Mouse (Mus musculus) liver, adult 2 months (tissue): ENCODE measurements at regions not wholly inside any gene's neighbourhood (a gene's known extent, or its start where the extent isn't known, plus 50 kb on each side); places are given as distances from the start of the nearest gene placed in this dataset.

ENCODE experiments used
- DNase-seq: peaks from one replicate; pipeline ENCODE4 v3.0.0-alpha.2; 2011; ENCODE audit warnings: low read depth, low spot score; ENCODE audit errors: extremely low read depth
- H3K27ac ChIP-seq: fragments of 200-500 bp; replicated peaks from 2 replicates; pipeline ENCODE4 v1.5.1; 2012; ENCODE audit warnings: low read depth, mild to moderate bottlenecking, control low read depth, inconsistent platforms, low read length; ENCODE audit not compliant: insufficient read depth
- H3K27me3 ChIP-seq: fragments of 200-500 bp; 2 replicates; pipeline ENCODE4 v1.6.1; 2012; ENCODE audit warnings: mild to moderate bottlenecking, moderate library complexity, low read length, inconsistent platforms; ENCODE audit not compliant: control insufficient read depth, insufficient read depth
- H3K36me3 ChIP-seq: fragments of 200-500 bp; 2 replicates; pipeline ENCODE4 v1.6.1; 2012; ENCODE audit warnings: low read length, inconsistent platforms; ENCODE audit not compliant: control insufficient read depth, insufficient read depth
- H3K4me1 ChIP-seq: fragments of 200-500 bp; 2 replicates; pipeline ENCODE4 v1.6.1; 2011; ENCODE audit warnings: low read length; ENCODE audit not compliant: control insufficient read depth, insufficient read depth
- H3K4me3 ChIP-seq: fragments of 200-500 bp; 2 replicates; pipeline ENCODE4 v1.5.1; 2011; ENCODE audit warnings: low read depth, mild to moderate bottlenecking, control low read depth, low read length, moderate library complexity; ENCODE audit not compliant: insufficient read depth
- H3K79me2 ChIP-seq: fragments of 200-500 bp; 2 replicates; pipeline ENCODE4 v1.6.1; 2012; ENCODE audit warnings: inconsistent platforms, mild to moderate bottlenecking, low read length, moderate library complexity; ENCODE audit not compliant: control insufficient read depth, insufficient read depth
- H3K9ac ChIP-seq: fragments of 200-500 bp; 2 replicates; pipeline ENCODE4 v1.6.1; 2012; ENCODE audit warnings: low read depth, mild to moderate bottlenecking, control low read depth, inconsistent platforms, low read length
- CTCF ChIP-seq: fragments of 200-500 bp; IDR thresholded peaks from 2 replicates; pipeline ENCODE4 v1.5.1; 2011; ENCODE audit warnings: low read depth, low read length, control low read depth
- POLR2A ChIP-seq: fragments of 200-500 bp; IDR thresholded peaks from 2 replicates; pipeline ENCODE4 v1.6.1; 2011; ENCODE audit warnings: low read length, control low read depth; ENCODE audit not compliant: insufficient read depth; ENCODE audit errors: extremely low read depth
- WGBS: fragments of 180-500 bp; shearing (Covaris S2); methylation state at CpG from one replicate; pipeline ENCODE4 v1.1.7; 2018; 5-methylcytosine and 5-hydroxymethylcytosine counted together

DNA sequence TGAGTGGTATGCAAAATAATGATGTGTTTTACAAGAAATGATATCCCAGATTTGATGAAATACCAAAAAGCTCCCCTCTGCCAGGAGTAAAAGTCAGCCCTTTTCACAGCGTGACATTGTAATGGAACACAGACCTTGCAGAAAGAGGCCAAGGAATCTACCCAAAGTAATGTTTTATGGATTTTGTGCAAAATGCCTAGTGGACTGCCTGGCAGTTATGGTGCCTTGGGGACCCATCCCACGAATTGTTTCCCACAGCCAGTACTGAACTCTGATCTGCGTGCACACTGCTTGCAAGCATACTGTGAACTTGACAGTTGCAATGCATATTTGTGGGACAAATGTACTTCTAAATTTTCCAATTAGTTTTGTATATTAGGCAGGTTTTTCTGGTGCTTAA, 251.3 kb upstream of the Marcks start:
- WGBS: 94% methylated on average over 3 of the region's 3 CpGs
- H3K36me3 ChIP-seq: no peaks in the 10 kb centered on the region
- no peaks in the 10 kb centered on the region for H3K27me3 ChIP-seq
- no peaks in the 10 kb centered on the region for H3K4me1 ChIP-seq
- no peak for TF ChIP-seq CTCF
- H3K79me2 ChIP-seq: no peaks in the 10 kb centered on the region
- no peak overlapping the region for H3K9ac ChIP-seq
- H3K27ac ChIP-seq: no peak overlapping the region
- no peak overlapping the region for H3K4me3 ChIP-seq
- no peak for DNase-seq

DNA sequence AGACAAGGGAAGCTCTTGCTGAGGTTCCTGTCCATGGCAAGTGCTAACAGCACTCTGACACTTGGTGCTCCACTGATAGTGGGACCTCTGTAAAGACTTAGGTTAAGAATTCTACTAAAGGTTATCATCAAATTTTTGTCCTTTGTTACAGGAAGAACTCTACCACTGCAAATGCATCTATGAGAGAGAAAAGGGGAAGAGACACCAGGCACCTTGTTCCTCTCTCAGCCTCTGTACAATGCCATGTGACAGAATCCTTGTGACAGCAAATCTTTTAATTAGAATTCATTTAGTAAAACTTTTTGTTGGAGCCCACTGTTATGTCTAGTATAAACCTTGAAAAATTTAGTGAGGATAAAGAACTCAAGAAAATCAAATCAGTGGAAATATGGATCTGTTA, 247.5 kb upstream of the Marcks start:
- H3K36me3 ChIP-seq: no peaks in the 10 kb centered on the region
- no peak overlapping the region for H3K9ac ChIP-seq
- no peaks in the 10 kb centered on the region for H3K79me2 ChIP-seq
- H3K4me1 ChIP-seq: no peaks in the 10 kb centered on the region
- no peak overlapping the region for H3K4me3 ChIP-seq
- peak; percentile 4 for DNase-seq
- no peak overlapping the region for H3K27ac ChIP-seq
- TF ChIP-seq POLR2A (no peak), CTCF (no peak)
- no peaks in the 10 kb centered on the region for H3K27me3 ChIP-seq

DNA sequence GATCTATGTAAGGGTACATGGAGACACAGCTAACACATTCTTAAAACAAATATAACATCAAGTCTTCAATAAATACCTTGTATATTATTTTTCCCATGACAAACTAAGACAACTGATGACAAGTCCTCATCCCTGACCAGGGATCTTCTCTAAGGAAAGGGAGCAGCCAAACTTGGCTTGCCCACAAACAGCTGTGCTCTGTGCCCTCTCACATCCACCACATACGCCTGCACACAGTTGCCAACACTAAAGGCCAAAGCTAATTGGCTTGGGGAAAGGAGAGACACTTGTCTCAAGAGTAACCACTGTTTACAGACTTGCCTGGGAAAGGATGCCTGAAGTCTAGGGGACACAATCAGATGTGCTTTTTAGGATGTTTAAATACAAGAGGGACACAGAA, 241.3 kb upstream of the Marcks start:
- H3K36me3 ChIP-seq: no peaks in the 10 kb centered on the region
- H3K79me2 ChIP-seq: no peaks in the 10 kb centered on the region
- DNase-seq: no peak
- no peak overlapping the region for H3K9ac ChIP-seq
- no peak overlapping the region for H3K4me3 ChIP-seq
- no peaks in the 10 kb centered on the region for H3K4me1 ChIP-seq
- WGBS: 88% methylated on average over 1 of the region's 1 CpGs
- H3K27ac ChIP-seq: no peak overlapping the region
- TF ChIP-seq POLR2A: no peak
- TF ChIP-seq CTCF: no peak
- H3K27me3 ChIP-seq: no peaks in the 10 kb centered on the region

DNA sequence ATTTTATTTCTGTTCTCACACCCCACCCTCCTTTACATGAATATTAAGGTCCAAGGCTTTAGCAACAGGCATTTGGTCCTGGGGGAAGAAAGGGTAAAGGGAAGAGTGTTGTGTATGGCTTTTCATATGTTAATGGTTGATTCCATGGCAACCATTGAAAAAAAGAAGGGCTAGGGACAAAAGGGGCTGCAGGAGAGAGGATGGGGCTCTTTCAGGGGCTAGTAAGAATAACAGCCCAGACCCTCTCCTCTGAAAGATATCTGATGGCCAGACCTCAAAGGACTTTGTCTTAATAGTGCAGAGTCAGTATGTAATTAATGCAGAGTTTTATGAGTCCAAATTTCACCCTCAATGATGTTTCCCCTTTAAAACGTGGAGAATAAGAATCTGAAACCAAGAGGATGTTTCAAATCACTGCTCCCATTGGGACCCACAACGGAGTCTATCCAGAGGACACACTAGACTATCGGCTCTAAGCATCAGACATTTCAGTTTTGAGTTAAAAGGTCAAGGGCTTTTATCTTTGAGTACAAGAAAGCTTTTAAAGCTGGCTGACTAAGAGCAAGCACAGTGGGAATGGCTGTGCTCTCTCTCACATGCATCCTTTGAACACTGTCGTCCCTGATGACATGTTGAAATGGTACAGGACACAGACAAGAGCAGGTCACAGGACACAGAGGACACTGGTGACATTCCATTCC, 239.4 kb upstream of the Marcks start:
- H3K4me1 ChIP-seq: no peaks in the 10 kb centered on the region
- no peak for TF ChIP-seq POLR2A
- no peak for TF ChIP-seq CTCF
- H3K36me3 ChIP-seq: no peaks in the 10 kb centered on the region
- H3K79me2 ChIP-seq: no peaks in the 10 kb centered on the region
- H3K4me3 ChIP-seq: no peak overlapping the region
- H3K27me3 ChIP-seq: no peaks in the 10 kb centered on the region
- WGBS: 71% methylated on average over 4 of the region's 4 CpGs
- no peak for DNase-seq
- H3K9ac ChIP-seq: no peak overlapping the region
- no peak overlapping the region for H3K27ac ChIP-seq

DNA sequence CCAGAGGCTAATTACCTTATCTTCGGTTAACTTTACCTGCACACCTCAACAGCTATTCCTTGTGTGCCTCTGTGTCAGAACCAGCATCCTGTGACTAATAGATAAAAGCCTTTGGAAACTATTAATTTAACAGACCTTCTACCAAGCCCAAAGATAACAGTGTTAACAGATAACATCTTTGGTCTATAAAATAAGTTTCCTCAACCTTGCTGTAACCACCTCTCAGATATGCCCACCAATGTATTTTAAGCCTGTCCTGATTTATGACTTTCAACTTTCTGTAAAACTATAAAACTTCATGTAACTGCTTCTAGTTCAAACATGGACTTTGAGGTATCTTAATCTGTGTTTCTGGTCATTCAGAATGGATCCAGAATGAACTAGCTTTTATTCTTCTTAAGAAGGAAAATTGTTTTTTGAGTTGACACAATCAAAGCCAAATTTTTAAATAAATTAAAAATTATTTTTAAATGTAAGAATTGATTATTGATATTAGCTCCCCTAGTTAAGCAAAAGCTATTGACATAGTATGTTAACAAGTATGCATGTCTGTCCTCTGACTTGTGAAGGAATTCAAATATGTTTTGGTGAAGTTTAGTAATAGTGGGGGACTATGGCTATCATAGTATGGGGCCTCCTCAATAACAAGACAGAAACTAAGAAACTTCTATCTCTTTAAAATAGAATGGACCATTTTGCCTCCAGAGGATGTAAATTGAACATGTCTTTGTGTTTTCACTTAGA, 238.7 kb upstream of the Marcks start:
- Histone ChIP-seq H3K79me2 (no peaks in the 10 kb centered on the region), H3K4me3 (no peak overlapping the region), H3K36me3 (no peaks in the 10 kb centered on the region), H3K9ac (no peak overlapping the region), H3K27ac (no peak overlapping the region), H3K27me3 (no peaks in the 10 kb centered on the region), H3K4me1 (no peaks in the 10 kb centered on the region)
- WGBS: 84% methylated on average over 1 of the region's 1 CpGs
- no peak for DNase-seq
- TF ChIP-seq CTCF (no peak), POLR2A (no peak)

DNA sequence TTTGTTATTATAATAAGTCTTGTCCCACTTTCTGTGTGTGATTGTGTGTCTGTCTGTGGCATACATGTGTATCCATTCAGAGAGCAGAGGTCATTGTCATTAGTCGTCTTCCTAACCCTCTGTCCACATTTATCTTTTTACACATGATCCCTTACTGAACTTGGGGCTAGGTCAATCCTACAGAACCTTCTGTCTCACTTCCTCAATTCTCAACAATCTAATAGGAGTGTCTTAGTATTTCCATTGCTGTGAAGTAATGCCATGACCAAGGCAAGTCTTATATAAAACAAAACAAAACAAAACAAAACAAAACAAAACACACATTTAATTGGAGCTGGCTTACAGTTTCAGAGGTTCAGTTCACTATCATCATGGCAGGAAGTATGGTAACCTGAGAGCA, 237.5 kb upstream of the Marcks start:
- H3K4me1 ChIP-seq: no peaks in the 10 kb centered on the region
- no peaks in the 10 kb centered on the region for H3K79me2 ChIP-seq
- no peak overlapping the region for H3K9ac ChIP-seq
- H3K27ac ChIP-seq: no peak overlapping the region
- TF ChIP-seq POLR2A (no peak), CTCF (no peak)
- WGBS: 73% methylated on average over 1 of the region's 1 CpGs
- H3K27me3 ChIP-seq: no peaks in the 10 kb centered on the region
- DNase-seq: no peak
- H3K4me3 ChIP-seq: no peak overlapping the region
- H3K36me3 ChIP-seq: no peaks in the 10 kb centered on the region
